Mouse (Mus musculus) CH12.LX (cell line): ENCODE results near the gene Anks3. TPM values are rescaled to one million over a fixed set of nuclear protein-coding genes. Genes with fewer than 3 reads are reported as not detected.

Experiments used
- DNase-seq: peaks from one replicate; pipeline ENCODE4 v3.0.0-alpha.2; 2013; ENCODE audit errors: extremely low read depth
- H3K27ac ChIP-seq: 2 replicates; pipeline ENCODE4 v1.5.1; 2012; ENCODE audit warnings: low read depth, mild to moderate bottlenecking, control low read depth, moderate library complexity; ENCODE audit not compliant: insufficient read depth
- H3K27me3 ChIP-seq: replicated peaks from 2 replicates; pipeline ENCODE3; 2012; ENCODE audit warnings: inconsistent platforms
- H3K36me3 ChIP-seq, 2 experiments: replicated peaks in 1 of 2; 2 replicates each; pipeline versions ENCODE3 to v1.6.1; 2012; ENCODE audit warnings: inconsistent platforms in 1 of 2, low read length in 1 of 2, mild to moderate bottlenecking in 1 of 2, mixed read lengths in 1 of 2, moderate library complexity in 1 of 2; ENCODE audit not compliant: control insufficient read depth in 1 of 2, insufficient read depth in 1 of 2
- H3K4me1 ChIP-seq, 2 experiments: 2 replicates each; pipeline ENCODE4 v1.6.1; 2012; ENCODE audit warnings: inconsistent platforms in 1 of 2, moderate library complexity in 1 of 2; ENCODE audit not compliant: insufficient read depth in 2 of 2, control insufficient read depth in 1 of 2
- H3K4me2 ChIP-seq: 2 replicates; pipeline ENCODE4 v1.6.1; 2012; ENCODE audit warnings: low read depth, mild to moderate bottlenecking, control low read depth; ENCODE audit not compliant: poor library complexity, insufficient read depth, severe bottlenecking
- H3K4me3 ChIP-seq, 3 experiments: fragments of 150-350 bp in 1 of 3; sonication (generic) in 1 of 3; replicated peaks in 1 of 3; 2 replicates each; pipeline versions ENCODE3 to v1.5.1; 2011 to 2012; ENCODE audit warnings: low read depth in 2 of 3, low read length in 2 of 3, mild to moderate bottlenecking in 2 of 3, moderate library complexity in 2 of 3, control low read depth in 1 of 3, improper control_type of control experiment in 1 of 3, inconsistent platforms in 1 of 3, mixed read lengths in 1 of 3; ENCODE audit not compliant: poor library complexity in 1 of 3
- H3K79me2 ChIP-seq: replicated peaks from 2 replicates; pipeline ENCODE4 v1.6.1; 2012; ENCODE audit warnings: mild to moderate bottlenecking, moderate library complexity; ENCODE audit not compliant: control insufficient read depth, poor library complexity, insufficient read depth, severe bottlenecking; ENCODE audit errors: extremely low read depth
- H3K9ac ChIP-seq: 2 replicates; pipeline ENCODE4 v1.6.1; 2012; ENCODE audit warnings: low read depth, mild to moderate bottlenecking, control low read depth, moderate library complexity; ENCODE audit not compliant: insufficient read depth
- H3K9me3 ChIP-seq: replicated peaks from 2 replicates; pipeline ENCODE3; 2012; ENCODE audit warnings: low read length, inconsistent platforms, mixed read lengths
- E2F4 ChIP-seq: IDR thresholded peaks from 2 replicates; pipeline ENCODE4 v1.6.1; 2011; ENCODE audit warnings: low read depth, low read length, improper control_type of control experiment; ENCODE audit not compliant: insufficient replicate concordance
- EP300 ChIP-seq: IDR thresholded peaks from 2 replicates; pipeline ENCODE4 v1.6.1; 2011; ENCODE audit warnings: low read length, improper control_type of control experiment
- ETS1 ChIP-seq: conservative IDR thresholded peaks from 2 replicates; pipeline ENCODE4 v1.6.1; 2012; ENCODE audit warnings: low read depth, mild to moderate bottlenecking, inconsistent platforms, low read length, improper control_type of control experiment, moderate library complexity
- GABPA ChIP-seq: IDR thresholded peaks from 2 replicates; pipeline ENCODE4 v1.6.1; 2012; ENCODE audit warnings: low read depth, low read length, improper control_type of control experiment, inconsistent platforms; ENCODE audit not compliant: insufficient replicate concordance
- HCFC1 ChIP-seq: IDR thresholded peaks from 2 replicates; pipeline ENCODE4 v1.6.1; 2012; ENCODE audit warnings: low read depth, mild to moderate bottlenecking, inconsistent platforms, low read length, improper control_type of control experiment
- IRF4 ChIP-seq: IDR thresholded peaks from 2 replicates; pipeline ENCODE4 v1.6.1; 2014; ENCODE audit warnings: low read depth, mild to moderate bottlenecking, inconsistent platforms, low read length, improper control_type of control experiment
- KAT2A ChIP-seq: IDR thresholded peaks from 2 replicates; pipeline ENCODE4 v1.6.1; 2012; ENCODE audit warnings: low read length, improper control_type of control experiment, inconsistent platforms; ENCODE audit not compliant: insufficient replicate concordance
- MAFK ChIP-seq: IDR thresholded peaks from 2 replicates; pipeline ENCODE4 v1.6.1; 2011; ENCODE audit warnings: low read length, improper control_type of control experiment; ENCODE audit not compliant: insufficient replicate concordance
- MEF2A ChIP-seq: IDR thresholded peaks from 2 replicates; pipeline ENCODE4 v1.6.1; 2014; ENCODE audit warnings: low read depth, mild to moderate bottlenecking, inconsistent platforms, low read length, improper control_type of control experiment, borderline replicate concordance
- MXI1 ChIP-seq: IDR thresholded peaks from 2 replicates; pipeline ENCODE4 v1.6.1; 2011; ENCODE audit warnings: mild to moderate bottlenecking, low read depth, low read length, improper control_type of control experiment
- NELFE ChIP-seq: IDR thresholded peaks from 2 replicates; pipeline ENCODE4 v1.6.1; 2011; ENCODE audit warnings: low read depth, low read length, improper control_type of control experiment
- NRF1 ChIP-seq: IDR thresholded peaks from 2 replicates; pipeline ENCODE4 v1.6.1; 2014; ENCODE audit warnings: low read depth, mild to moderate bottlenecking, inconsistent platforms, low read length, improper control_type of control experiment, moderate library complexity
- RCOR1 ChIP-seq: conservative IDR thresholded peaks from 2 replicates; pipeline ENCODE4 v1.6.1; 2012; ENCODE audit warnings: low read depth, mild to moderate bottlenecking, inconsistent platforms, low read length, improper control_type of control experiment
- SIN3A ChIP-seq: IDR thresholded peaks from 2 replicates; pipeline ENCODE4 v1.6.1; 2012; ENCODE audit warnings: low read length, improper control_type of control experiment, inconsistent platforms
- TCF12 ChIP-seq: IDR thresholded peaks from 2 replicates; pipeline ENCODE4 v1.6.1; 2014; ENCODE audit warnings: low read depth, mild to moderate bottlenecking, inconsistent platforms, low read length, improper control_type of control experiment
- UBTF ChIP-seq: IDR thresholded peaks from 2 replicates; pipeline ENCODE4 v1.6.1; 2012; ENCODE audit warnings: low read depth, mild to moderate bottlenecking, inconsistent platforms, low read length, improper control_type of control experiment, moderate library complexity
- USF1 ChIP-seq: IDR thresholded peaks from 2 replicates; pipeline ENCODE4 v1.6.1; 2014; ENCODE audit warnings: low read depth, mild to moderate bottlenecking, inconsistent platforms, low read length, improper control_type of control experiment
- USF2 ChIP-seq: conservative IDR thresholded peaks from 2 replicates; pipeline ENCODE4 v1.6.1; 2011; ENCODE audit warnings: low read depth, low read length, improper control_type of control experiment
- ZC3H11A ChIP-seq: IDR thresholded peaks from 2 replicates; pipeline ENCODE4 v1.6.1; 2012; ENCODE audit warnings: low read depth, mild to moderate bottlenecking, inconsistent platforms, low read length, improper control_type of control experiment
- ZMIZ1 ChIP-seq: IDR thresholded peaks from 2 replicates; pipeline ENCODE4 v1.6.1; 2012; ENCODE audit warnings: low read depth, mild to moderate bottlenecking, inconsistent platforms, low read length, improper control_type of control experiment
- ZNF384 ChIP-seq: IDR thresholded peaks from 2 replicates; pipeline ENCODE4 v1.6.1; 2012; ENCODE audit warnings: low read depth, low read length, improper control_type of control experiment, inconsistent platforms
- dilution Hi-C: fragments of 300-500 bp; cut with MboI; formaldehyde crosslinking; loops from 2 replicates; pipeline ENCODE4 v1.14.3; 2020; ENCODE audit warnings: low sequenced_read_pairs; ENCODE audit not compliant: extremely low pct_unique_long_range_greater_than_20kb, extremely low pct_ligation_motif_present
- in situ Hi-C: fragments of 300-500 bp; cut with MboI; formaldehyde crosslinking; loops from 3 replicates; pipeline ENCODE4 v1.14.3; 2019; ENCODE audit warnings: low sequenced_read_pairs, low pct_ligation_motif_present, low pct_unique_long_range_greater_than_20kb, mixed read lengths
- polyA plus RNA-seq: library from polyadenylated mRNA; unstranded; fragments of >175 nt; gene quantifications from 2 replicates; pipeline ENCODE4 v1.2.1, GENCODE M21; 2012; ENCODE audit warnings: low read depth; ENCODE audit not compliant: insufficient read length
- total RNA-seq, 2 experiments: library from RNA; depleted of rRNA; stranded (reverse); fragments of 300-350 nt in 1 of 2; fragments of >200 nt in 1 of 2; gene quantifications; 2 replicates each; pipeline ENCODE4 v1.2.3; 2012 to 2014

The Anks3 gene
- total and polyA plus RNA-seq, 3 experiments = 17.0 to 34.9 (median 24.4) TPM

- no peaks in the 10 kb centered on the region for H3K27me3 ChIP-seq
- dilution Hi-C loops = no loop called here
These were observed 14.5 kb upstream of the Anks3 start for GRCm38 (mm10) chr16:4978275-4979051.

GRCm38 (mm10) chr16:4976180-4976579 lies 12.2 kb upstream of the Anks3 start:
- no peaks in the 10 kb centered on the region for H3K27me3 ChIP-seq

More at GRCm38 (mm10) chr16:4978275-4979051, 14.5 kb upstream of the Anks3 start:
- in situ Hi-C loops = no loop called here
- Histone ChIP-seq H3K9ac (no peak overlapping the region), H3K36me3 (no peaks in the 10 kb centered on the region), H3K79me2 (no peaks in the 10 kb centered on the region), H3K4me3 (no peak overlapping the region), H3K27ac (no peak overlapping the region), H3K4me1 (peaks cover 0 to 6% of the 10 kb centered on the region in 2 experiments; a peak in 1 of 4 replicates), H3K9me3 (no peaks in the 10 kb centered on the region), H3K4me2 (no peak overlapping the region)
- DNase-seq = no peak
- TF ChIP-seq USF1 = no peak
- no peak for TF ChIP-seq RCOR1
- no peak for TF ChIP-seq EP300
- TF ChIP-seq IRF4 = no peak
- TF ChIP-seq UBTF = no peak
- TF ChIP-seq MAFK = no peak
- TF ChIP-seq NELFE = no peak
- TF ChIP-seq ZMIZ1 = no peak
- no peak for TF ChIP-seq ZNF384
- TF ChIP-seq TCF12 = no peak
- TF ChIP-seq GABPA = no peak
- TF ChIP-seq USF2 = no peak
- TF ChIP-seq MXI1 = no peak
- no peak for TF ChIP-seq ZC3H11A
- TF ChIP-seq HCFC1 = no peak
- TF ChIP-seq KAT2A = no peak
- TF ChIP-seq NRF1 = no peak

More at GRCm38 (mm10) chr16:4976180-4976579, 12.2 kb upstream of the Anks3 start:
- Histone ChIP-seq H3K79me2 (no peaks in the 10 kb centered on the region), H3K9ac (no peak overlapping the region), H3K9me3 (no peaks in the 10 kb centered on the region), H3K36me3 (peaks cover 0 to 2% of the 10 kb centered on the region in 2 experiments), H3K27ac (no peak overlapping the region), H3K4me1 (peaks cover 0 to 14% of the 10 kb centered on the region in 2 experiments; a peak in 2 of 4 replicates), H3K4me2 (no peak overlapping the region), H3K4me3 (no peak overlapping the region)
- no peak for TF ChIP-seq MEF2A
- TF ChIP-seq E2F4 = no peak
- no peak for TF ChIP-seq SIN3A
- TF ChIP-seq ETS1 = no peak
- no peak for TF ChIP-seq NELFE
- dilution Hi-C loops (no loop called here), in situ Hi-C loops (no loop called here)
- DNase-seq = no peak
